Comparison of ENCODE assay signal across 8 mouse cellular contexts in genomic region chr13:58402003-58402743, GRCm38 (mm10). TPM values are rescaled to one million over a fixed set of nuclear protein-coding genes. Genes with fewer than 3 reads are reported as not detected.
A peak's percentile ranks its signal among the peaks of the same experiment; 100 is the strongest.
DNase-seq lines count a peak whose midpoint lies in the region; ATAC-seq lines count a peak whose summit lies in the region.

TSS of gene Rmi1 (plus strand) at chr13:58402248.

- ATAC-seq in embryonic facial prominence, embryonic 14.5 days (ENCODE audit: low read depth), result peak; percentile 95
- ATAC-seq in limb, embryonic 15.5 days (ENCODE audit: insufficient number of reproducible peaks, low FRiP score, low TSS enrichment, low read depth), result peak; percentile 96

- H3K4me1 ChIP-seq in embryonic facial prominence, embryonic 14.5 days (ENCODE audit: control insufficient read depth, insufficient read depth, low read length), result no peaks in the 10 kb centered on the region
- peaks cover 5% of the 10 kb centered on the region; the same call in 1 of the 2 replicates for H3K4me1 ChIP-seq in limb, embryonic 15.5 days

- H3K9ac ChIP-seq in embryonic facial prominence, embryonic 14.5 days (ENCODE audit: low read depth, low read length), result peak within 1 kb of the TSS; percentile 100
- H3K9ac ChIP-seq in limb, embryonic 15.5 days, result peak within 1 kb of the TSS; percentile 99

- H3K4me3 ChIP-seq in embryonic facial prominence, embryonic 14.5 days (ENCODE audit: low read depth, low read length), result peak within 1 kb of the TSS; percentile 86
- peak within 1 kb of the TSS; percentile 86 for H3K4me3 ChIP-seq in limb, embryonic 15.5 days

- no peaks in the 10 kb centered on the region for H3K9me3 ChIP-seq in embryonic facial prominence, embryonic 14.5 days (ENCODE audit: control insufficient read depth, low read length)
- no peaks in the 10 kb centered on the region for H3K9me3 ChIP-seq in limb, embryonic 15.5 days

- H3K36me3 ChIP-seq in embryonic facial prominence, embryonic 14.5 days (ENCODE audit: control insufficient read depth, insufficient read depth, low read length), result peaks cover 23% of the 10 kb centered on the region
- peaks cover 9% of the 10 kb centered on the region; the same call in 1 of the 2 replicates for H3K36me3 ChIP-seq in limb, embryonic 15.5 days

- H3K27me3 ChIP-seq in embryonic facial prominence, embryonic 14.5 days (replicated peaks; ENCODE audit: control insufficient read depth, insufficient read depth, low read length), result no peaks in the 10 kb centered on the region
- no peaks in the 10 kb centered on the region for H3K27me3 ChIP-seq in limb, embryonic 15.5 days

- H3K4me2 ChIP-seq in embryonic facial prominence, embryonic 14.5 days (ENCODE audit: low read depth, low read length), result peak within 1 kb of the TSS; percentile 75
- H3K4me2 ChIP-seq in limb, embryonic 15.5 days, result peak within 1 kb of the TSS; percentile 54

- peak; percentile 96 for DNase-seq in 3T3-L1 (ENCODE audit: low read depth, low spot score)
- DNase-seq in adrenal gland, postnatal 4 days (ENCODE audit: low spot score in 2 of 2), result peak; percentile 95 to 96
- DNase-seq in embryonic facial prominence, embryonic 14.5 days (ENCODE audit: low spot score), result peak; percentile 98
- DNase-seq in heart, adult 8-10 months (ENCODE audit: low spot score), result peak; percentile 97
- DNase-seq in kidney, adult 9 months, result peak; percentile 97
- DNase-seq in monocyte, adult 2 months (ENCODE audit: low read depth in 1 of 2, low spot score in 2 of 2), result peak; percentile 93 to 99
- peak; percentile 95 to 96 for DNase-seq in spleen, postnatal 36 days (ENCODE audit: low spot score in 2 of 2)

- H3K27ac ChIP-seq in embryonic facial prominence, embryonic 14.5 days (replicated peaks; ENCODE audit: low read depth, low read length), result peak within 1 kb of the TSS; percentile 99
- peak within 1 kb of the TSS; percentile 99 for H3K27ac ChIP-seq in limb, embryonic 15.5 days

- WGBS in embryonic facial prominence, embryonic 14.5 days, result under 1% methylated on average over 60 of the region's 91 CpGs
- under 1% methylated on average over 89 of the region's 91 CpGs for WGBS in limb, embryonic 15.5 days

RNA-seq across cellular contexts. Expression of gene Rmi1, which starts in this region (rescaled TPM):
- total RNA-seq in adrenal gland, postnatal 4 days (2021), result 10 to 100 TPM; 23.2 to 24.8 TPM
- polyA plus RNA-seq in embryonic facial prominence, embryonic 14.5 days (2014; fragmentation: Nextera tagmentation; extraction: Ambion mirVana), result 22.6 and 23.5 TPM in 2 replicates
- total RNA-seq in heart, adult 8-10 months (2022), result 10 to 100 TPM in 1 of 4 experiments, 1 to 10 TPM in 3; 9.0 to 10.5 (median 9.7) TPM
- 22.8 and 24.5 TPM in 2 replicates for polyA plus RNA-seq in limb, embryonic 15.5 days (2015; fragmentation: Nextera tagmentation; extraction: Ambion mirVana)

Comparison
In these comparisons a context has a peak if more than half of its experiments do, and no peak if none do; other contexts are left out.
1. Peak in every context shown above with its lines: DNase-seq, ATAC-seq, H3K4me3 ChIP-seq and H3K27ac ChIP-seq.